Mouse (Mus musculus) inflammation-experienced regulatory T-cells, adult 6 months (primary cell): Measurements from ENCODE around the gene Gcgr. TPM values are rescaled to one million over a fixed set of nuclear protein-coding genes. Genes with fewer than 3 reads are reported as not detected.
"Not testable (repeated sequence)": the region's sequence is repeated elsewhere in the genome, so short reads cannot be mapped to it uniquely, and the experiment has no call there.

Experiments used
- ATAC-seq: one replicate; pipeline ENCODE4 v1.8.0; 2017
- polyA plus RNA-seq, 3 experiments: library from polyadenylated mRNA; unstranded; fragments of 100-300 nt; shearing (Covaris generic); gene quantifications; one replicate each; pipeline ENCODE4 v1.2.1; 2017

The Gcgr gene
- polyA plus RNA-seq, 3 experiments from 2014 or later: not detected

DNA sequence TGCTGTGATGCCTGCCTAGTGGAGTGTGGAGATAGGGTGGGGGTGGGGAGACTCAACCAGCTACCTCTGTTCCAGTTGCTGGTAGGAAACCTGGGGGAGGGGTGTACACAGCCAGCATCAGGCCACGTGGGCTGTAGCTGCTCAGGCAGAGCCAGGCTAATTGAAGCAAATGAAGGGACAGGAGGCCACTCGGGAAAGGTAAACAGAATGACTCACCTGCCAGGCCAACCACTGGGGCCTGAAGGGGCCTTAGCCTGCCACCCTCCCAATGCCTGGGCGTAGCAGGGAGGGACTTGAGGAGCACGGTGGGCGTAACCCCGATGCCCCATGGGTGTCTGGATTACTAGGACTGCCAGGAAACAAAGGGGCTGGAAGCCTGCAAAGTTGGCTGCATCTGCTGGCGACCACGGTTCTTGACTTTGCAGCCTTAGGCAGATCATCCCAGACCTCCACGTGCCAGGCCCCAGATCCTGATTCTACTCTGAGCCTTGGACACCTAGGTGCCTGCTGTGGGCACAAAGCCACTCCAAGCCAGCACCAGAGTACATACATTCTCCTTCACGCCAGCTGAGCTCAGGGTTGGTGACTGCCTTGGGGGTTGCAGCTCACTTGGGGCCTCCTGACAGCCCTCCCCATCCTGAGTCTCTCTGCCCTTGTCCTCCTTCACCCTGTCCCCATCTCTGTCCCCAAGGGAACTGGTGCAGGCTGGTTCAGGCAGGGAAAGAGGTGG is 9.0 kb downstream of the Gcgr start:
- ATAC-seq: no peak

GRCm38 (mm10) chr11:120541907-120542306 is 11.4 kb downstream of the Gcgr start:
- ATAC-seq: no peak

- no peak for ATAC-seq
Measured at GRCm38 (mm10) chr11:120542376-120542775, 11.9 kb downstream of the Gcgr start.

- ATAC-seq: no peak
Measured at GRCm38 (mm10) chr11:120545964-120546363, 15.5 kb downstream of the Gcgr start.

DNA sequence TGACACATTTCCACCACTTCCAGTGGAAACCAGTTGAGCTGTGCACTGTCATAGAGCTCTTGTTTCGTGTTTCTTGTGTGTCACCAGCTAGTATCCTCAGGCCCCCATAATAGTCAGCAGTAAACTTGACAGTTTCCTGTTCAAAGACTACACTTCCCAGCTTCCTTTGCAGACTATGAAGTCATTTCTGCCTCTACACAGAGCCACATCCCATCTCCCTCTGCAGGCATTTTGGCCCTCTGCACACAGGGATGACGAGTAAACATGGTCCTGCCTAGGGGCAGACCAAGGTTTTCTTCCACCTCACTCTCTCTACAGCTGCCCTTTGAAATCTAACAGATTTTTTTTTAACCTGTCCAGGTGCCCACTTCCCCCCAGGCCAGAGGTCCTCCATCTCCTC is 17.0 kb downstream of the Gcgr start:
- peak; percentile 58 for ATAC-seq

GRCm38 (mm10) chr11:120548214-120548613 is 17.7 kb downstream of the Gcgr start:
- ATAC-seq: no peak

- no peak for ATAC-seq
Measured at GRCm38 (mm10) chr11:120548786-120549167, 18.3 kb downstream of the Gcgr start.

DNA sequence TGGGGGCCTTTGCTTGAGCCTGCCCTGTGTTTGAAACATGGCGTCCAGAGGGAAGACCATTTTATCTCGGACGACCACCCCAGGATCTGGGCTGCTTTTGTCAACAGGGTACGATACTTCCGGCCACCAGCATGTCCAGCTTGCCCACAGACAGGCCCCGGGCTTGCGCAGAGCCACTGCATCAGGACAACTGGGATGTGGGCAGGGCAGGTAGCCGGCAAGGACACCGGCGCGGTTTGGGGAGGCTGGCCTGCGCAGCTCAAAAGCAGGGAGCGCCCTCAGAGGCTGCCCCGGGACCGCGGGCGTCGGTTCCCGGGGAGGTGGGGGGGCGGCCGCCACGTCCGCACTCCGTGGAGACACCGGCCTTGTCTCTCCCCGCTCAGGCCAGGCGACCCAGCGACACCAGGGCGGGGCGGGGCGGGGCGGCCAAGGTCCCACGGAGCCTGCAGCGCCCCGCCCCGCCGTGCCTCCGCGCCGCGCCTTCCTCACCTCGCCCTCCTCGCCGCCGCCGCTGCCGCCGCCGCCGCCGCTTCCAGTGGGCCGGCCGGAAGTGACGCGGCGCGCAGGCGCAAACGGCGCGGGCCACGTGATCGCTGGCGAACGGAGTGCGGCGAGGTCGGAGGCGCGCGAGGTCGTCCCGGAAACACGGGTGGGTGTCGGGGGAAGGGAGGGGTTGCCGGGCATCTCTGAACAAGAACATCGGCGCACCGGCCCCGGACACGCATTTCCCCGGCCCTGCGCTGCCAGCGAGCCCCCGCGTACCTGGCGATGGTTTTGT is 18.9 kb downstream of the Gcgr start, which contains the start of gene Mcrip1:
TSS of gene Mcrip1 (minus strand) at position 560 of the 778 bp plus-strand sequence.
- peak; percentile 78 for ATAC-seq

DNA sequence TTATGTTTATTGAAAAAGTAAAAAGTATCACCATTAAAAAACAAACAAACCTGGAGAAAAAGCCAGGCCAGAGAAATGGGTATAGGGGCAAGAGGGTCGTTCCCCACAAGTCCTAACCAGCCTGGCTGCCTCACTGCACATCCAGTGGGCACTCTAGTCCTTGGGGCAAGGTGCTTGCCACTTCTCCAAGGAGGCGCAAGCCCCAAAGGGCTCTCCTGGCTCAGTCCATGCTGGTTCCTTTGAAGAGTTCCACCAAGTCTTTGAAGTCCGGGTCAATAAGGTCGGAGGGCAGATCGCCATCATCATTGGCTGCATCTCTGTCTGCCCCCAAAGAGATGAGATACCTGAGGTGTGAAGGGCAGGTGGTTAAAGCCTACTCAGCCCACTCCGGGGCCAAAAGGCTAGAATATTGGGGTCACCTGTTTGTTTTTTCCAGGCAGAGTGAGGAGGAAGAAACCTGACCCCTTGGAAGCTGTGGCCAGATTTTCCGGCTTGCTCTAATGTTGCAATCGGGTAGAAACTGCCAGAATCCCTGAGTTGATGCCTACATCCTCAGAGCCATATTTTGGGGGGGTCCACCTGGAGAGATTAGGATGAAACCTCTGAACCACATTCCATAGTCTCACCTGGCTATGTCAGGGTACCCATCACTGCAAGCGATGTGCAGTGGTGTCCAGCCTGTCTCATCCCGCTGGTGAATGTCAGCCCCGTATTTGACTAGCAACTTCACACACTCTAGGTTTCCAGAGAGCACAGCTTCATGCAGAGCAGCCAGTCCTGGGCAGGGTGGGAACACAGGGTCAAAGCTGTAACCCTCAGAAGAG is 19.7 kb downstream of the Gcgr start:
- no peak for ATAC-seq

- ATAC-seq: no peak
Measured at GRCm38 (mm10) chr11:120550810-120551440, 20.4 kb downstream of the Gcgr start, which contains the start of gene Ppp1r27. Ppp1r27 (minus strand) TSS chr11:120551132.

DNA sequence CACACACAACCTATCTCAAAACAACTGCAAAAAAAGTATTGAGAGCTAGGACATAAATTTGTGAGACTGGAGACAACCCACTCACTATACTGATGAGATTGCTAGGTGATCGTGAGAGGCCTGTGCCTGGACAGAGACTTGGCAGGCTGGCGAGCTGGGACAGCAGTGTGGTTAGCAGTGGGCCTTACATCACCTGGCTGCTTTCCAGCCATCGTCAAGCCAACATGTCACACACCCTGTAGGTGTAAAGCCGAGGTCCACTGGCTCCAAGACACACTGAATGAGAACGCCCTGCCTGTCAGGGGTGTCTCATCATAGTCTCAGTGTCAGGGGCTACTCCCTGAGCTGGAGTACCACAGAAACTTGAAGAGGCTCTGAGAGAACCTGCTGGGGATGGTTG is 22.2 kb downstream of the Gcgr start:
- no peak for ATAC-seq

- ATAC-seq: no peak
Measured at GRCm38 (mm10) chr11:120554834-120555233, 24.3 kb downstream of the Gcgr start.

DNA sequence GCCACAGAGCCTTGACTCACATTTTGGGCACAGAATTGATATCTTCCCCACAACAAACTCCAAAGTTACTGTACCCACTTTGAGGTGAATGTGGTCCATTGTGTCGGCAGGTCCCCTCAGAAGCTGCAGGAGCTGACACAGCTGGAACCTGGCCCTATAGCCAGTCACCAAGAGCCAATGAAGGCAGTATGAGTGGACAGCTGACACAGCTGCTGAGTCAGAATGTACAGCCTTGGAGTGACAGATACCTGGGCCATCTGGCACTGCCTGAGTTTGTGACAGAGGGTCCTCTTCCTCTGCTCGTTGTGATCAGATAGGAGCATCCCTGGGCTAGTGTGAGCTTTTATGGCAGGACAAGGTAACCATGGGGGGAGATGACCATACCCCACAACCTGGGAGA is 24.8 kb downstream of the Gcgr start:
- ATAC-seq: no peak

DNA sequence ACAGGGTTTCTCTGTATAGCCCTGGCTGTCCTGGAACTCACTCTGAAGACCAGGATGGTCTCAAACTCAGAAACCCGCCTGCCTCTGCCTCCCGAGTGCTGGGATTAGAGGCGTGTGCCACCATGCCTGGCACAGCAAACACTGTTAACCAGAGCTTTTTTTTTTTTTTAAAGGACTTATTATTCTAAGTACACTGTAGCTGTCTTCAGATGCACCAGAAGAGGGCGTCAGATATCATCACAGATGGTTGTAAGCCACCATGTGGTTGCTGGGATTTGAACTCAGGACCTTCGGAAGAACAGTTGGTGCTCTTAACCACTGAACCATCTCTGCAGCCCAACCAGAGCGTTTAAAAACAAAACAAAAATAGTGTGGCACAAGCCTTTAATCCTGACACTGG is 28.3 kb downstream of the Gcgr start:
- not testable (repeated sequence) for ATAC-seq

- ATAC-seq: no peak
Measured at GRCm38 (mm10) chr11:120560952-120561728, 30.6 kb downstream of the Gcgr start.

DNA sequence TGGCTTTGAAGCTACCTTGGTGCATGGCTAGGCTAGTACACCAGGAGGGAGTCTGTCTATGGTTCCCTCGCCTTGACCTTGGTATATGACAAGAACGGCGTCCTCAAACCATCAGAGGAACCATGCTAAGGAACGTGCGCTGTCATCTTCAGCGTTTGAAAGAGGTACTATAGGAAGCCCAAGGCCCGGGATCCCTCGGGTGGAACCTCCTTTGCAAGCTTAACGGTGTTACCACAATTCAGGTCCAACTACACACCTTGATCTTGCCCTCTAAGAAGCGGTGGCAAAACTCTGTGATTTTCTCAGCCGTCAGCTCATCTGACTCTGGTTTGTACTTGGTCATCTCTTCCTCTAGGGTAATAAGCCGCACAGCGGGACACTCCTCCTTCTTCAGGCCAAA is 32.5 kb downstream of the Gcgr start:
- ATAC-seq: no peak

GRCm38 (mm10) chr11:120565114-120565513 is 34.6 kb downstream of the Gcgr start:
- ATAC-seq: no peak

GRCm38 (mm10) chr11:120568324-120568723 is 37.8 kb downstream of the Gcgr start:
- no peak for ATAC-seq

DNA sequence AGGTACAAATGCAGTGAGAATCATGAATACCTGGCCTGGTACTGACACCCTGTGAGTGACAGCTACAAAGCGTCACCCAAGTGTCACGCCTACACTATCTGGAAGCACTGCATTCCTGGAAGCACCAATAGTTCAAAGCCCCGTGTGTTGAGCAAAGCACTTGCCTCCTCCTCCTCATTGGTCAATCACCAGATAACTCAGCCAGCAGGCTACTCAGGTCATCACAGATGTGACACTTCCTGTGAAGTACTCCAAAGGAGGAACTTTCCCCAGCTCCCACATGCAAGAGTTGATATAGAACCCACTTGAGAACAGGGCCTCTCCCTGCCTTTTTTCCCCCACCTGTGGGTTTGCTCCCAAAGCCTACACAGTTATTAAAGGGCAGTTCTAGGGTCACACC is 40.6 kb downstream of the Gcgr start:
- no peak for ATAC-seq

GRCm38 (mm10) chr11:120571754-120572416 is 41.4 kb downstream of the Gcgr start:
- no peak for ATAC-seq

DNA sequence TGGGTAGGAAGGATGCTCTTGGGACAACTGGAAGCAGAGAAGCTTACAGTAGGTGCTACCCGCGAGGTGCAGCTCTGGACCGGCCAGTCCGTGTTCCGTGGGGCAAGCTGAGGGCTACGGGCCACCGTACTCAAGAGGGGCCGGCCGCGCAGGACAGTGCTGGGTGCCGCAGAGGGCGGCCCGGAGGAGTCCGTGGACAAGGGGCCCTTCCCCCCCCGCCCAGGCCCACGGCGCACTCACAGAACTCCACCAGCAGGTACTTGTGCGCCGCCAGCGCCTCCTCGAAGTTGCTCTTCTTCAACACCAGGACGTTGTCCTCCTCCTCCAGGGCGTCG is 41.9 kb downstream of the Gcgr start:
- ATAC-seq: peak; percentile 5
